Mouse (Mus musculus): ENCODE results near the gene Dhx35. TPM values are rescaled to one million over a fixed set of nuclear protein-coding genes. Genes with fewer than 3 reads are reported as not detected.
A peak's percentile ranks its signal among the peaks of the same experiment; 100 is the strongest.

Gene Dhx35
- total and polyA plus RNA-seq, 3 experiments, result 15.2 to 21.6 (median 17.5) TPM

DNA sequence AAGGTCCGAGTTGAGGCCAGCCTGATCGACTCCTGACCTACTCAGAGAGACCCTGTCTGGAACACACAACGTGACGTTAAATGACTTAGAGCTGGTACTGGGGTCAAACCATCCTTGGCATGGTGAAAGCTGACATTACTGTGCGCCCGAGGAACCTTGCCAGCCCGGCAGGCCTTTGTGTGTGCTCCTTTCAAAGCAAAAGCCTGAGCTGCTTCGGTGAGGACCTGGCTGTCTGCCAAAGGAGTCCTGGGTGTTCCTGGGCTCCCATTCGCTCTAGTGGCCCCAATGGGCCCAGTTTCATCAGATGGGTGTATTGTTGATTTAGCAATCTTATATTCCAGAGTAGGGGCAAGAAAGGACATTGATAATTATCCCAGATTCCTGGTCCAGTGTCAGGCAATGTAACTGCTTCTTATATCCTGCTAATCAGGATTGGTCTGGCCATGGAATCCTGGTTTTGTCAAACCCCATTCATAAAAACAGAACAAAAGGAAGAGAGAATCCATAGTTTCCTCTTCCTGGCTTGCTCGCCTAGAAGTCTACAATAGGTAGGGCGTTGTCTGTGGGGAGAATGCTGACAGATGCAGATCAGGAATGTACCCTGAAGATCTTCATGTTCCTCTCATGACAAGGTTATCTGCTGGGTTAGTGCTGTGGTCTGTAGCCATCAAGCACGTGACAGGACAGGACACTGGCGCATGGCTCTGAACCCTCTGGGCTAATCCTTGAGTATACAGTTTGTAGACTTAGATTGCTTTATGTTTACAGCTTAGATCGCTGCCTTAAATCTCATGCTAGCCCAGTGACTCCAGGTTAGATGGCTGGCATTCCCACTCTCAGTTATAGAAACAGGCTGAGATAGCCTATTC, 7.4 kb upstream of the Dhx35 start:
- no peak for DNase-seq
- no peaks in the 10 kb centered on the region for H3K4me1 ChIP-seq (ENCODE audit: control insufficient read depth, insufficient read depth, low read length)
- WGBS, result 72% methylated on average over 14 of the region's 14 CpGs
- no peaks in the 10 kb centered on the region for H3K36me3 ChIP-seq (ENCODE audit: control insufficient read depth, insufficient read depth, low read length)
- no peak overlapping the region for H3K9ac ChIP-seq (ENCODE audit: low read depth, low read length)
- no peak overlapping the region for H3K27ac ChIP-seq
- intact Hi-C loops (cut with DNase I), result no loop called here
- H3K4me3 ChIP-seq, result no peak overlapping the region
- no peaks in the 10 kb centered on the region for H3K79me2 ChIP-seq (replicated peaks; ENCODE audit: control insufficient read depth, insufficient read depth, low read length)
- no peaks in the 10 kb centered on the region for H3K27me3 ChIP-seq (ENCODE audit: control insufficient read depth, insufficient read depth, low read length)
- TF ChIP-seq POLR2A (IDR thresholded peaks at IDR 0.05; ENCODE audit: insufficient read depth, low read depth, low read length), result no peak
- TF ChIP-seq EP300 (IDR thresholded peaks at IDR 0.05; ENCODE audit: insufficient read depth, low read depth, low read length), result no peak
- TF ChIP-seq CTCF (IDR thresholded peaks at IDR 0.05), result no peak

GRCm38 (mm10) chr2:158795043-158795442, 436 bp downstream of the Dhx35 start:
- H3K27me3 ChIP-seq (ENCODE audit: control insufficient read depth, insufficient read depth, low read length), result no peaks in the 10 kb centered on the region
- TF ChIP-seq CTCF (IDR thresholded peaks at IDR 0.05) (no peak), EP300 (IDR thresholded peaks at IDR 0.05; ENCODE audit: insufficient read depth, low read depth, low read length) (no peak), POLR2A (IDR thresholded peaks at IDR 0.05; ENCODE audit: insufficient read depth, low read depth, low read length) (no peak)
- WGBS, result 15% methylated on average over 15 of the region's 15 CpGs

GRCm38 (mm10) chr2:158795875-158796274, 1.3 kb downstream of the Dhx35 start:
- H3K79me2 ChIP-seq (replicated peaks; ENCODE audit: control insufficient read depth, insufficient read depth, low read length), result no peaks in the 10 kb centered on the region; the same call in 1 of the 2 replicates
- H3K4me1 ChIP-seq (ENCODE audit: control insufficient read depth, insufficient read depth, low read length), result 0 out of 2 replicates have a peak, but pooled peaks cover 2% of the 10 kb centered on the region
- TF ChIP-seq CTCF (IDR thresholded peaks at IDR 0.05) (no peak), POLR2A (IDR thresholded peaks at IDR 0.05; ENCODE audit: insufficient read depth, low read depth, low read length) (no peak), EP300 (IDR thresholded peaks at IDR 0.05; ENCODE audit: insufficient read depth, low read depth, low read length) (no peak)
- H3K4me3 ChIP-seq, result no peak overlapping the region
- H3K27me3 ChIP-seq (ENCODE audit: control insufficient read depth, insufficient read depth, low read length), result no peaks in the 10 kb centered on the region
- no peak overlapping the region for H3K27ac ChIP-seq
- intact Hi-C loops (cut with DNase I), result no loop called here
- H3K36me3 ChIP-seq (ENCODE audit: control insufficient read depth, insufficient read depth, low read length), result no peaks in the 10 kb centered on the region
- 74% methylated on average over 2 of the region's 2 CpGs for WGBS
- no peak overlapping the region for H3K9ac ChIP-seq (ENCODE audit: low read depth, low read length)
- no peak for DNase-seq

More at GRCm38 (mm10) chr2:158795043-158795442, 436 bp downstream of the Dhx35 start:
- Histone ChIP-seq H3K4me1 (ENCODE audit: control insufficient read depth, insufficient read depth, low read length) (0 out of 2 replicates have a peak, but pooled peaks cover 2% of the 10 kb centered on the region), H3K27ac (peak overlapping the region; percentile 84), H3K36me3 (ENCODE audit: control insufficient read depth, insufficient read depth, low read length) (no peaks in the 10 kb centered on the region), H3K79me2 (replicated peaks; ENCODE audit: control insufficient read depth, insufficient read depth, low read length) (no peaks in the 10 kb centered on the region; the same call in 1 of the 2 replicates), H3K4me3 (peak overlapping the region; percentile 99), H3K9ac (ENCODE audit: low read depth, low read length) (peak overlapping the region; percentile 69)
- DNase-seq, result no peak
- intact Hi-C loops (cut with DNase I), result no loop called here

GRCm38 (mm10) chr2:158799328-158799727, 4.7 kb downstream of the Dhx35 start:
- 69% methylated on average over 4 of the region's 4 CpGs for WGBS
- Histone ChIP-seq H3K4me3 (no peak overlapping the region), H3K27ac (no peak overlapping the region), H3K9ac (ENCODE audit: low read depth, low read length) (no peak overlapping the region), H3K36me3 (ENCODE audit: control insufficient read depth, insufficient read depth, low read length) (no peaks in the 10 kb centered on the region), H3K27me3 (ENCODE audit: control insufficient read depth, insufficient read depth, low read length) (no peaks in the 10 kb centered on the region), H3K4me1 (ENCODE audit: control insufficient read depth, insufficient read depth, low read length) (0 out of 2 replicates have a peak, but pooled peaks cover 2% of the 10 kb centered on the region), H3K79me2 (replicated peaks; ENCODE audit: control insufficient read depth, insufficient read depth, low read length) (no peaks in the 10 kb centered on the region; the same call in 1 of the 2 replicates)
- DNase-seq, result no peak
- TF ChIP-seq POLR2A (IDR thresholded peaks at IDR 0.05; ENCODE audit: insufficient read depth, low read depth, low read length) (no peak), CTCF (IDR thresholded peaks at IDR 0.05) (no peak), EP300 (IDR thresholded peaks at IDR 0.05; ENCODE audit: insufficient read depth, low read depth, low read length) (no peak)
- intact Hi-C loops (cut with DNase I), result no loop called here

- no peaks in the 10 kb centered on the region for H3K4me1 ChIP-seq (ENCODE audit: control insufficient read depth, insufficient read depth, low read length)
- TF ChIP-seq POLR2A (IDR thresholded peaks at IDR 0.05; ENCODE audit: insufficient read depth, low read depth, low read length) (no peak), CTCF (IDR thresholded peaks at IDR 0.05) (no peak), EP300 (IDR thresholded peaks at IDR 0.05; ENCODE audit: insufficient read depth, low read depth, low read length) (no peak)
- intact Hi-C loops (cut with DNase I), result no loop called here
- WGBS, result 97% methylated on average over 8 of the region's 8 CpGs
- H3K36me3 ChIP-seq (ENCODE audit: control insufficient read depth, insufficient read depth, low read length), result no peaks in the 10 kb centered on the region
- no peak overlapping the region for H3K27ac ChIP-seq
- no peak overlapping the region for H3K4me3 ChIP-seq
- H3K79me2 ChIP-seq (replicated peaks; ENCODE audit: control insufficient read depth, insufficient read depth, low read length), result no peaks in the 10 kb centered on the region
- no peak overlapping the region for H3K9ac ChIP-seq (ENCODE audit: low read depth, low read length)
- no peaks in the 10 kb centered on the region for H3K27me3 ChIP-seq (ENCODE audit: control insufficient read depth, insufficient read depth, low read length)
- DNase-seq, result no peak
These were observed 6.2 kb downstream of the Dhx35 start for GRCm38 (mm10) chr2:158800788-158801187.

- WGBS, result 86% methylated on average over 8 of the region's 8 CpGs
These were observed 9.0 kb downstream of the Dhx35 start for GRCm38 (mm10) chr2:158803575-158803974.

More at GRCm38 (mm10) chr2:158803575-158803974, 9.0 kb downstream of the Dhx35 start:
- intact Hi-C loops (cut with DNase I), result no loop called here
- DNase-seq, result no peak
- Histone ChIP-seq H3K4me3 (no peak overlapping the region), H3K4me1 (ENCODE audit: control insufficient read depth, insufficient read depth, low read length) (no peaks in the 10 kb centered on the region), H3K27ac (no peak overlapping the region), H3K9ac (ENCODE audit: low read depth, low read length) (no peak overlapping the region), H3K27me3 (ENCODE audit: control insufficient read depth, insufficient read depth, low read length) (no peaks in the 10 kb centered on the region), H3K79me2 (replicated peaks; ENCODE audit: control insufficient read depth, insufficient read depth, low read length) (no peaks in the 10 kb centered on the region), H3K36me3 (ENCODE audit: control insufficient read depth, insufficient read depth, low read length) (no peaks in the 10 kb centered on the region)
- TF ChIP-seq POLR2A (IDR thresholded peaks at IDR 0.05; ENCODE audit: insufficient read depth, low read depth, low read length) (no peak), CTCF (IDR thresholded peaks at IDR 0.05) (no peak), EP300 (IDR thresholded peaks at IDR 0.05; ENCODE audit: insufficient read depth, low read depth, low read length) (no peak)

All from heart, adult 2 months (tissue).